Mouse (Mus musculus) thymus, adult 2 months (tissue): Measurements from ENCODE around the gene Vps26a. TPM values are rescaled to one million over a fixed set of nuclear protein-coding genes. Genes with fewer than 3 reads are reported as not detected.
"Not testable (repeated sequence)": the region's sequence is repeated elsewhere in the genome, so short reads cannot be mapped to it uniquely, and the experiment has no call there.

Experiments
- DNase-seq: peaks from one replicate; pipeline ENCODE4 v3.0.0; 2021
- H3K27ac ChIP-seq: fragments of 200-500 bp; 2 replicates; pipeline ENCODE4 v1.5.1; 2012; ENCODE audit warnings: low read length, control low read depth; ENCODE audit not compliant: control insufficient read depth, insufficient read depth
- H3K27me3 ChIP-seq: fragments of 200-500 bp; 2 replicates; pipeline ENCODE4 v1.6.1; 2012; ENCODE audit warnings: mild to moderate bottlenecking, low read length, moderate library complexity, mixed read lengths; ENCODE audit not compliant: control insufficient read depth, insufficient read depth
- H3K36me3 ChIP-seq: fragments of 200-500 bp; 2 replicates; pipeline ENCODE4 v1.6.1; 2012; ENCODE audit warnings: mild to moderate bottlenecking, low read length, moderate library complexity; ENCODE audit not compliant: control insufficient read depth, insufficient read depth
- H3K4me1 ChIP-seq: fragments of 200-500 bp; replicated peaks from 2 replicates; pipeline ENCODE4 v1.6.1; 2012; ENCODE audit warnings: low read length; ENCODE audit not compliant: control insufficient read depth, insufficient read depth
- H3K4me3 ChIP-seq: fragments of 200-500 bp; 2 replicates; pipeline ENCODE4 v1.5.1; 2012; ENCODE audit warnings: mild to moderate bottlenecking, low read length, control low read depth, moderate library complexity; ENCODE audit not compliant: control insufficient read depth, insufficient read depth
- CTCF ChIP-seq: fragments of 200-500 bp; IDR thresholded peaks from 2 replicates; pipeline ENCODE4 v1.5.1; 2012; ENCODE audit warnings: mild to moderate bottlenecking, control low read depth, low read length, moderate library complexity, borderline replicate concordance; ENCODE audit not compliant: control insufficient read depth, poor library complexity, insufficient read depth; ENCODE audit errors: extremely low read depth
- POLR2A ChIP-seq: fragments of 200-500 bp; IDR thresholded peaks from 2 replicates; pipeline ENCODE4 v1.6.1; 2012; ENCODE audit warnings: mild to moderate bottlenecking, low read length, control low read depth, moderate library complexity; ENCODE audit not compliant: control insufficient read depth, poor library complexity, insufficient read depth; ENCODE audit errors: extremely low read depth
- WGBS: fragments of 180-500 bp; shearing (Covaris S2); methylation state at CpG from one replicate; pipeline ENCODE4 v1.1.7; 2018; 5-methylcytosine and 5-hydroxymethylcytosine counted together
- polyA plus RNA-seq: library from polyadenylated mRNA; depleted of rRNA; stranded (reverse); fragments of >200 nt; gene quantifications from 2 replicates; pipeline ENCODE4 v1.2.3, GENCODE M21; 2012

The Vps26a gene
- polyA plus RNA-seq, 1 experiment: 11.4 TPM

DNA sequence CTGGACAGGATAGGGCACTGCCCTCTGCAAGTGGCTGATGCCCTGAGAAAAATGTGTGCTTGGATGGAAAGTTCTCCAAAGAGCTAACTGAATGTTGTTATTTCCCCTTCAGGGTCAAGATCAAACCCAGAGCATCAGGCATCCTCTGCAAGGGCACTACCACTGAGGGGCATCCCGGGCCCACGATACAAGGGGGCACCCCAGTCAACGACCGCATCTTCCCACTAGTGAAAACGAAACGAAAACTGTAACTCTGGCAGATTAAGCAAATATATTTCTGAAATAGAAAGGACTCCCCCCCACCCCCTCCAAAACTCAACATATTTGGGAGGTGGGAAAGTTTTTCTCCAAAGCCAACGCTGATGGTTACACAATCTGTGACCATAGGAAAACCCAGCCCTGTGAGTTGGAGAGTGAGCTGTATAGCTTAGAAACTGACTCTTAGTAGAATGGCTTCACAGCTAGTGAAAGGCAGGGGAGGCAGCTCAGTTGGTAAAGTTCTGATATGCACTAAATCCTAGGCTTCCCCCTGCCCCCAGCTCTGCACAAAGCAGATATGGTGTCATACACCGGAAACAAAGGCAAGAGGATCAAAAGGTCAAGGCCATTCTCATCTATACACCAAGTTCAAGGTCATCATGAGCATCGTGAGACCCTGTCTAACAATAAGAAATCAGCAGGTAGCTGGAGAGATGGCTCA, 14.5 kb upstream of the Vps26a start:
- H3K27ac ChIP-seq: peak overlapping the region; percentile 61; the same call in 1 of the 2 replicates
- peaks cover 22% of the 10 kb centered on the region for H3K4me1 ChIP-seq
- 14% methylated on average over 9 of the region's 9 CpGs for WGBS
- no peak overlapping the region for H3K4me3 ChIP-seq
- H3K27me3 ChIP-seq: no peaks in the 10 kb centered on the region
- H3K36me3 ChIP-seq: peaks cover 3% of the 10 kb centered on the region; the same call in 1 of the 2 replicates
- peak; percentile 46 for DNase-seq
- TF ChIP-seq POLR2A (no peak), CTCF (no peak)

DNA sequence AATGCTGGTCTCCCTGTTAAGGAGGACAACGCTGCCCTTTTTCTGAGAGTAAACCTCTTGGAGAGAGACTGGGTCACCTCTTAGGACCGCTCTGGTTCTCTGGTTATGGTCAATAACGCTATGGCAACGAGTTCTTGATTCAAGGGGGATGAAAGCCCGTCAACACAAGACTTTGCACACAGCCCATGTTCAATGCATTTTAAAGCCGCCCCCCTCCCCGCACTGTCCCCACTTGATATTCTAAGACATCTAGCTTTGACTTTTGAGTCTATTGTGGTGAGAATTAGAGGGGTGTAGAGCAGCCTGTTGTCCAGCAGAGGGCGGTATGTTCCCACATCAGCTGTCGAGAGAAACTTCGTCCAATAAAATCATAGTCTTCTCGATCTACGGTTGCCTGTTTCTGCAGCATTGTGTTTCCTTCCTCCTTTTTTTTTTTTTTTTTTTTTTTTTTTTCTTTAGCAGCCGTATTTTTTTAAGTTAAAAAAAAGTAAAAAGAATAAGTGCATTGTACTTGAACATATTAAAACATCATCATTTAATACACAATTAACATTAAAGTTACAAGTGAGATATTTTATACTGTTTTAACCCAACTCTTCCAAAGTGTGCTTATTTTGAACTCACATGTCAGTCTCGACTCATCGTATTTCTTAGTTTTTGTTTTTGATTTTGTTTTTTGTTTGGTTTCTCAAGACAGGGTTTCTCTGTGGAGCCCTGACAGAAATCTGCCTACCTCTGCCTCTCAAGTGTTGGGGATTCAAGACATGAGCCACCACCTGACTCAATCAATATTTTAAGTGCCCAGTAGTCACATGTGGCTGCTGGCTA, 13.7 kb upstream of the Vps26a start:
- Histone ChIP-seq H3K27me3 (no peaks in the 10 kb centered on the region), H3K36me3 (peaks cover 5% of the 10 kb centered on the region), H3K4me1 (peaks cover 18% of the 10 kb centered on the region), H3K27ac (peak overlapping the region; percentile 61; the same call in 1 of the 2 replicates), H3K4me3 (no peak overlapping the region)
- TF ChIP-seq POLR2A (no peak), CTCF (no peak)
- peak; percentile 79 for DNase-seq
- 23% methylated on average over 15 of the region's 15 CpGs for WGBS

DNA sequence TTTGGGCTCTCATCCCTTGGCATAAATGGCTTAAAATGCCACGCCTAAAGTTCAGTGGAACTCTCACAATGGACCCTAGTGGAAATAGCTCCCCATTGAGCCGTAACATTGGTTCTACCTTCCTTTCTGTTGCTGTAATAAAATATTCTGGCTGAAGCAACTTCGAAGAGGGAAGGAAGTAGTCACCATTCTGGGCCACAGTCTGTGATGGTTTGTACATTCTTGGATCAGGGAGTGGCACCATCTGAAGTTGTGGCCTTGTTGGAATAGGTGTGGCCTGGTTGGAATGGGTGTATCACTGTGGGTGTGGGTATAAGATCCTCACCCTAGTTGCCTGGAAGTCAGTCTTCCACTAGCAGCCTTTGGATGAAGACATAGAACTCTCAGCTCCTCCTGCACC, 5.1 kb upstream of the Vps26a start:
- 83% methylated on average over 3 of the region's 3 CpGs for WGBS
- not testable (repeated sequence) for H3K27ac ChIP-seq, H3K4me3 ChIP-seq, H3K4me1 ChIP-seq, DNase-seq, H3K27me3 ChIP-seq
- H3K36me3 ChIP-seq: peaks cover 20% of the 10 kb centered on the region

DNA sequence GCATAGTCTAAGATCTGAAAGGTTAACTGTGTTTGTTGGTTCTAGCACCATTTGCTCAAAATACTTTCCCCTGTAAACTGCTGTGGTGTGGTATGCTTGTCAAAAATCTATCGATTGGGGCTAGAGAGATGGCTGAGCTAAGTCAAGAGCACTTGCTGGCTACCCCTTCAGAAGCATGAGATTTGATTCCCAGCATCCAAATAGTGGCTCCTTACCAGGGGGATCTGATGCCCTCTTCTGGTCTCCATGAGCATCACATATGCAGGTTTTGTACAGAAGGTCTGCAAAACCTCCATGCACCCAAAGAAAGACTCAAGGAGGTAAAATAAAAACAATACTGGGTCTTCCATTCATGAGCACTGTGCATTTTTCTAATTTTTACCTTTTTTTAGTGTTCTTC, 1.7 kb upstream of the Vps26a start:
- Histone ChIP-seq H3K27ac (no peak overlapping the region), H3K4me3 (no peak overlapping the region), H3K36me3 (peaks cover 4% of the 10 kb centered on the region), H3K4me1 (no peaks in the 10 kb centered on the region), H3K27me3 (no peaks in the 10 kb centered on the region)
- 19% methylated on average over 1 of the region's 1 CpGs for WGBS
- TF ChIP-seq POLR2A (no peak), CTCF (no peak)
- DNase-seq: peak; percentile 52

DNA sequence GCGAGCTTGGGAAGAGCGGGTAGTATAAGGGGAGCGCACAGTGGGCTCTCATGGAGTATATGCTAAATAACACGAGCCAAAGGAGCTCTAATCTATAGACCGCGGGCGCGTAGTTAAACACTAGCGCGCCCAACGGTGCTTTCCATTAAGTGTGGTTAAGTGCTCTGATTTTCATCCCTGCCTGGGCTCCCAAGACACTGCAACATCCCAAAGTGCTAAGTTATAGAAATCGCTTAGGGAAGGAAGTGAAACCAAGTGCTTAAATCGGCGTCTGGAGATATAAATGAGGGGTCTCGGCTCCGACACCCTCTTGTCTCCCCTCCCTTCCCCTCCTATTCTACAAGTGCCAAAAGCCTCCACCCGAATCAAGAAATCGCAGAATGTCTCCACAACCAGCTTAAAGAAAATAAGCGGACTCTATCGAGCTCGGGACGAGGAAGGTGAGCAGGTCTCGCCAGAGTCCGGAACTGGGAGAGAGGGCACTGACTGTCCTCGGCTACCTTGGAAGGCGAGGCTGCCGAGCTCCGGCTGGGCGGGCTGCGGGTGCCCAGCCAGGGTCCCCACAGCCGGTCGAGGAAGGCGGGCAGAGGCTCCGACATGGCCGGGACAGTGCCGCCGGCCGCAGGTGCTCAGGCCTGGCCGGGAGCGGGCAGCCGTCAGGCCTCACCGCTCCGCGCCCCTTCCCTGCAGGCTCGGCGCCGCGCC, 575 bp downstream of the Vps26a start:
- H3K4me1 ChIP-seq: no peaks in the 10 kb centered on the region
- no peaks in the 10 kb centered on the region for H3K36me3 ChIP-seq
- peak; percentile 30 for DNase-seq
- H3K27ac ChIP-seq: peak overlapping the region; percentile 40; the same call in 1 of the 2 replicates
- TF ChIP-seq CTCF (peak; percentile 37; the same call in 1 of the 2 replicates), POLR2A (no peak)
- peak overlapping the region; percentile 91 for H3K4me3 ChIP-seq
- no peaks in the 10 kb centered on the region for H3K27me3 ChIP-seq
- WGBS: under 1% methylated on average over 43 of the region's 48 CpGs

DNA sequence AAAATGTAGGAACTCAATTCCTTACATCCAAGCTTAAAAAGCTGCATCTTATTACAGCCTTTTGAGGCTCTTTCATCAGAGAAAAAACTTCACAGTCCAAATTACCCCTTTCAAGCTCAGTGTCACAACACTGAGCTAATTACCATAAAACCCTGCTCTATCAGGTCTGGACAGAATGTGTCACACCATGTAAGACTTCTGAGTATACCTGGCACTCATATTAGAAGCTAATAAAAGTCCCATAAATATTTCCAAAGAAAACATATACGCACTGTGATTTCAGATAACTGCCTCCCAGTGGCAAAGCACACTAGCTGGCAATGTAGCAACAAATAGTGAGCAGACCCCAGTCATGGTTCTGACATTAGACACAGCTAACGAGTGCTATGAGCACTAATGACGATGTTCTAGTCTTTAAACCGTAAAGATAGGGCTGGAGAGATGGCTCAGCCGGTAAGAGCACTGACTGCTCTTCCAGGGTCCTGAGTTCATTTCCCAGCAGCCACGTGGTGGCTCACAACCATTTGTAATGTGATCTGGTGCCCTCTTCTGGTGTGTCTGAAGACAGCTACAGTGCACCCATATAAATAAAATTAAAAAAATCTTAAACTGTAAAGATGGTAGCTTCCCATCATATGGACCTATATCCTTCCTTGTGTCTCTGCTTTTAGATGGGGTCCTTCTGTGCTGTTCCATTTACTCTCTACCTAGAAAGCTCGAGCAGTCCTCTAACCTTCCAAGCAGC, 5.3 kb downstream of the Vps26a start:
- no peak overlapping the region for H3K27ac ChIP-seq
- H3K36me3 ChIP-seq: peaks cover 16% of the 10 kb centered on the region
- 87% methylated on average over 7 of the region's 7 CpGs for WGBS
- H3K27me3 ChIP-seq: no peaks in the 10 kb centered on the region
- DNase-seq: no peak
- H3K4me1 ChIP-seq: no peaks in the 10 kb centered on the region
- TF ChIP-seq POLR2A (no peak), CTCF (no peak)
- H3K4me3 ChIP-seq: no peak overlapping the region
